Mouse (Mus musculus): Measurements from ENCODE around the gene Lcn11.

DNA sequence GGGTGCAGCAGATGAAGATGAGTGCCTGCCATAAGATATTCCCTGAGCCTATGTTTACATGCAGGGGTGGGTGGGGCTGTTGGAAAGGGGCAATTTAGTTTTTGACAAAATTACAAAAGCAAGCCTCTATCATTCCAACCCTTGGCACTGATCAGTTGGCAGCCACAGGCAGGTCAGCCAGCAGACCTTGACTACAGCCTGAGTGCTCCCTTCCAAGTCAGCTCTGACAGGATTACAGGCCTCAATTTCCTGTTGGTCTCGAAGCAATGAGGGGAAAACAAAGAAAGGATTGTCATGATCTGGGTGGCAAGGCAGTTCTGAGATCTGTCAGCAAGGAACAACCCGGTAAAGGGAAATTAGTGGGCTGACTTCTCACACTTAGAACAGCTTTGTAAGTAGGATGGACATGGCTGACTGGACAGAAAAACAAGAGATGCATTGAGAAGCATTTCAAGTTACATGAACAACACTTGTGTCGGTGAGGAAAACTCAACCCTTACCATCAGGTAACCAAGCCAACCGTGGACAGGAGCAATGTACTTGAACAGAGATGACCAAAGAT, 18.7 kb upstream of the Lcn11 start:
- no peak for TF ChIP-seq CTCF (IDR thresholded peaks at IDR 0.05; ENCODE audit: low read depth)
- TF ChIP-seq EP300 (optimal IDR thresholded peaks at IDR 0.05) = no peak
